Mouse (Mus musculus): ENCODE results near the gene Hcn2.

GRCm38 (mm10) chr10:79716988-79717355, 538 bp downstream of the Hcn2 start:
- TF ChIP-seq TAL1 (conservative IDR thresholded peaks at IDR 0.05; ENCODE audit: low read depth, low read length) (no peak), CTCF (IDR thresholded peaks at IDR 0.05; ENCODE audit: low read depth, low read length) (no peak)
